Mouse (Mus musculus) gastrocnemius, postnatal 36 days (tissue): ENCODE results near the gene Armc8. TPM values are rescaled to one million over a fixed set of nuclear protein-coding genes. Genes with fewer than 3 reads are reported as not detected.

Experiments
- DNase-seq, 2 experiments: peaks; one replicate each; pipeline ENCODE4 v3.0.0; 2022
- intact Hi-C: fragments of 180-260 bp; cut with DNase I; formaldehyde crosslinking; loops from one replicate; pipeline ENCODE4 v1.15.1; 2025
- total RNA-seq, 2 experiments: library from RNA; stranded (reverse); gene quantifications; 2 replicates each; pipeline ENCODE4 v1.2.3; 2021

Gene Armc8
- total RNA-seq, 2 experiments from 2014 or later, result 22.0 to 25.2 TPM

GRCm38 (mm10) chr9:99429845-99430244 is 138.9 kb downstream of the Armc8 start:
- DNase-seq, result no peak
- intact Hi-C loops, result no loop called here

DNA sequence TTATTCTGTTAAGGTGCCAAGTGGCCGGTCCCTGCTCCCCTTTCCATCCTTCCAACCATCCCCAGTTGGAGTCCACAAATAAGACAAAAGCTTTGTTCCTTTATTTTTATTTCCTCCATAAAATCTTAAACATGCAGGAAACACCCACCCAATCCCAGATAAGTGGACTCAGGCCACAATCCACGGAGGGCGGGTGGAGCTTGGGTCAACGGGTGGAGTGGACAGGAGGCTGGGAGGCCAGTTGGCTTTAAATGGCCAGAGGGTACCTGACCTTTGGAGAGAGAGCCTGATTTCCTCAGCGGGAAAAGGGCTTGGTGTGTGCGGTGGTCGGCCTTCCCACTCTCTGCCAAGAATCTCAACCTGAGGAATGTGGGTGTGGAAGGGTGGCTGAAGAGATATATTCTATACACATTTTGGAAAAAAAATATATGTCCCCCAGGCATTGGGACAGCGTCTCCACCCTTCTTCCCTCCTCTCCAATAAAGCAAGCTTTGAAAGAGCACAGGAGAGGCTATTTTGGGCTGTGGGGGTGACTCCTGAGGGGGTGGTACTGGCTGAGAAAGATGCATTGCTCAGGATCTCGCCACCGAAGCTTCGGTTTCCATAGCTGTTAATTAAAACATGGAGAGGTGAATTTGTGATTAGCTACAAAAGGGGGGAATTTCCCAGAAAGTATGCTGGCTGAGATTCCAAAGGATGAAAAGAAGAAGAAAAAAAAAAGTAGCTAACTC is 139.9 kb downstream of the Armc8 start:
- no peak for DNase-seq
- intact Hi-C loops, result no loop called here

Other genes with a start within 250 kb of the Armc8 start
- not detected for gene Esyt3, start 210.3 kb downstream of the Armc8 start, total RNA-seq
- 1 to 10 TPM; 4.0 to 5.1 TPM for gene Mras, start 131.5 kb downstream of the Armc8 start, total RNA-seq
- not detected for gene Nme9, start 117.4 kb downstream of the Armc8 start, total RNA-seq
- 1 to 10 TPM; 2.6 to 5.6 TPM for gene Dbr1, start 6.9 kb upstream of the Armc8 start, total RNA-seq
- not detected for gene A4gnt, start 43.6 kb upstream of the Armc8 start, total RNA-seq
- 1 to 10 TPM; 1.9 to 2.1 TPM for gene Dzip1l, start 60.6 kb upstream of the Armc8 start, total RNA-seq
- not detected for gene Cldn18, start 148.4 kb upstream of the Armc8 start, total RNA-seq